Mouse (Mus musculus): ENCODE measurements around the gene Itgam.
A peak's percentile ranks its signal among the peaks of the same experiment; 100 is the strongest.

DNA sequence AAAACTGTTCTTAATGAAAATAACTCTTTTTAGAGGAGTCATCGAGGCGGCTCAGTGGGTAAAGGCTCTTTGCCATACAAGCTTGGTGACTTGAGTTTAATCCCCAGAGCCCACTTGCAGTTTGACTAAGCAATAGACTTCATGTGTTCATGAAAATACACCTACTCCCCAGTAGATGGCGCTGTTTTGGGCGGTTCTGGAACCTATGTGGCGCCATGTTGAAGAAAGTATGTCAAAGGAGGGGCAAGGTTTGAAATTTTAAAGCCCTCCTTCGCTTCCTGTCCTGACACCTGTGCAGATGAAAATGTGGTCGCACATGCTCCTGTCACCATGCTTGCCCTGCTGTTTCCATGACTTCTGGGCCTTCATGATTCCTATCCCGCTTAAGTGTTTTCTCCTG is 39.5 kb upstream of the Itgam start:
- peak; percentile 16; the same call in 1 of the 2 replicates for TF ChIP-seq CTCF (IDR thresholded peaks at IDR 0.05; ENCODE audit: low read depth, low read length)
- TF ChIP-seq POLR2A (IDR thresholded peaks at IDR 0.05; ENCODE audit: extremely low read depth, insufficient read depth, low read length), result no peak
